Mouse (Mus musculus) adrenal gland, adult (tissue): ENCODE results near the gene Rab11fip3.

Experiments
- DNase-seq, 2 experiments: peaks; one replicate each; pipeline ENCODE4 v3.0.0; 2022 to 2023; ENCODE audit warnings: low spot score in 1 of 2; ENCODE audit not compliant: inconsistent age in 2 of 2

The Rab11fip3 gene

DNA sequence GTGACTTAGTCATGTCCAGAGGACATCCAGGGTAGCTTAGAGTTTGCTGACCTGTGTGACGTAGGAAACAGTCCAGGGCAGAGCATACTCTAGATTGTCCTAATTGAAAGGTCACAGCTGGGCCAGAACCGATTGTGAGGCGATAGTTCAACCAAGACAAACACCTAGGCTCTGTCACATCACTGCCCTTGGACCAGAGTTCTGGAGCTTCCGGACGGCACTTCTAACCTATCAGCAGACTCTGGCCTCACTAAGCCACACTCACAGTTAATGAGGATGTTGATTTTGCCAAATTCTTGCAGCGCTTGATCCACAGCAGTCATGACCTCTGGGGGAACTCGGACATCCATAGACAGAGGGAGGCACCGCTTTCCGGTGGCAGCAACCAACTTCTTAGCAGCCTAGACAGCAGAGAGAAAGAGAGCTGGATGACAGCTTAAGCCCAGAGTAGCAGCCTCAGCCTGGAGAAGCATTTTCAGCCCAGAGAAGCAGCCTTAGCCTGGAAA, 17.8 kb upstream of the Rab11fip3 start:
- DNase-seq = no peak

DNA sequence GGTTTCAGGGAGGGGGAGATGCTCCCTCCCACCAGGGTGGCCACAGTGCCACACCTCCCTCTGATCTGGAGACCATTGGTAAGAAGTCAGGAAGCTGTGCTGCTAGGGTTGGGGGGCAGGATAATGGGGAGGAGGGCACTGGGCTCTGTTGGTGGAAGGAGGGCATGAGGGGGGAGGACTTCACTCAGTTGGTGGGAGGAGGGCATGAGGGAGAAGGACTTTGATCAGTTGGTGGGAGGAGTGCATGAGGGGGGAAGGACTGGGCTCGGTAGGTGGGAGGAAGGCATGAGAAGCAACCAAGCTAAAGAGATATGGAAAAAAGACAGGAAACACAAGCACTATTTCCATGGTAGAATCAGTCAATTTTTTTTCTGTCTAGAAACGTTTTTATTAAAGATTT, 11.5 kb upstream of the Rab11fip3 start:
- no peak for DNase-seq

DNA sequence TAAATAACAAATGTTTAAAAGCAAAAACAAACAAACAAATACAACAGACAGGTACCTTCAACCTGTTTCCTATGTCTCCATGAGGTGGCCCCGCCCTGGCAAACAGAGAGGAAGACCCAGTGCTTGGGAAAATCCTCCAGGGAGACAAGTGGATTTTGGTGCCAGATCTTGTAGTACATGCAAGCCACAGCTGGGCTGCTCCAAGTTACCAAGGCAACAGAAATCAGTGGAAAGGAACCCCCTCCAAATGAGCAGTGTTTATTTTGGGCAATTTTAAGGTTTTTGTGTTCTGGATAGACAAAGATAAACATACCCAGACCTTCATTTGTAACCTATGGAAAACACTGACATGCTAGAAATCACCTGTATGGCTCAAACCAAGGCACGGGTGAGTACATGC, 9.5 kb upstream of the Rab11fip3 start:
- DNase-seq = no peak

DNA sequence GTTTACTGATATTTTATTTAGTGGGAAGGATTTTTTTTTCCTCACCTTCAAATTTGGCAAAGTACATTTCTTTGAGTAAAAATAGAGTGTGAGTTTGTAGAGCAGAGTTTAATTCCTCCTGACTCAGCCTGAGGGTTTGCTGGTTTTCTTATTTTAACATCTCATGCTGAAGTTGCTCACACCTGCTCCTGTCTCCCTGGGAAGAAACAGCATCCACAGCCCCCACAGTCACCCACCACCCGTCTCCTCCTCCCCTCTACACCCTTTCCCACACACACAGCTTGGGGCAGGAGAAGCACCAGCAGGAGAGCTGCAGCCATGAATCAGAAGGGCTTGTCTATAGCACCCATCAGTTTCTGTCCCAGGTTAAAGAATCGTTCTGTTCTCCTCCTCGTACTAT, 5.9 kb upstream of the Rab11fip3 start:
- no peak for DNase-seq

DNA sequence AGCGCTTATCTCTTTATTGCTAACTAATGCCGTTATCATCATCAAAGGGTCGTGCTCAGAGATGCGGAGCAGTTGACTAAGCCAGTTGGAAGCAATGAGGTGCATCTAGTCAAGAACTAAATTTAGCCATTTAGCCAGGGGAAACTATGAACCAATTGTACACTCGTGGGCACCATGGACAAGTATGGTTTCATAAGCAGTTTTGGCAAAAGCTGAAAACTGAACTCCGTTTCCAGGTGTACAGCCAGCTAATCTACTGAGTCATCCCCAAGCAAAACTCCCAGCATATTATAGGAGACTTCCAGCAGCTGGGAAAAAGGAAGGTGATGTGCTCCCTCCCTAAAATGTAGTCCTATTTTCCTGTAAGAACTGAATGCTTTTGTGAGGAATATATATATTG, 781 bp upstream of the Rab11fip3 start:
- no peak for DNase-seq

DNA sequence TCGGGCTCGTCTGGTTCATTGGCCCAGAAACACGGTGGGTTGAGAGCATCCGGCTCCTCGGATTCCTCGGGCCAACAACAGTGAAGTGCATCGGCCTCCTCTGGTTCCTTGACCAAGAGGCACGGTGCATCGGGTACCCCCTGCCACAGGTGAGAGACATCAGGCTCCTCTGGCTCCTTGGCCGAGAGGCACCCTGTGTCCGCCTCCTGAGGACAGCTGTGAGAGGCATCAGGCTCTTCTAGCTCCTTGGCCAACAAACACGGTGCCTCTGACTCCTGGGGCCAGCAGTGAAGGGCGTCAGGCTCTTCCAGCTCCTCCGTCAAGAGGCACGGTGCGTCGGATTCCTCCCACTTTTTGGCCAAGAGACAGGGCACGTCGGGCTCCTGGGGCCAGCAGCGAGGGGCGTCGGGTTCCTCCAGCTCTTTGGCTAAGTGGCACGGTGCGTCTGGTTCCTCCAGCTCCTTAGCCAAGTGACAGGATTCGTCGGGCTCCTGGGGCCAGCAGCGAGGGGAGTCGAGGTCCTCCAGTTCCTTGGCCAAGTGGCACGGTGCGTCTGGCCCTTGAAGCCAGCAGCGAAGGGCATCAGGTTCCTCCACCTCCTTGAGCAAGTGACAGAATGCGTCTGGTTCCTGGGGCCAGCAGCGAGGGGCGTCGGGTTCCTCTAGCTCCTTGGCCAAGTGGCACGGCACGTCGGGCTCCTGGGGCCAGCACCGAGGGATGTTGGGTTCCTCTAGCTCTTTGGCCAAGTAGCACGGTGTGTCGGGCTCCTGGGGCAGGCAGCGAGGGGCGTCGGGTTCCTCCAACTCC, 1.1 kb downstream of the Rab11fip3 start:
- peak in 1 of 2 experiments; percentile 21 for DNase-seq

DNA sequence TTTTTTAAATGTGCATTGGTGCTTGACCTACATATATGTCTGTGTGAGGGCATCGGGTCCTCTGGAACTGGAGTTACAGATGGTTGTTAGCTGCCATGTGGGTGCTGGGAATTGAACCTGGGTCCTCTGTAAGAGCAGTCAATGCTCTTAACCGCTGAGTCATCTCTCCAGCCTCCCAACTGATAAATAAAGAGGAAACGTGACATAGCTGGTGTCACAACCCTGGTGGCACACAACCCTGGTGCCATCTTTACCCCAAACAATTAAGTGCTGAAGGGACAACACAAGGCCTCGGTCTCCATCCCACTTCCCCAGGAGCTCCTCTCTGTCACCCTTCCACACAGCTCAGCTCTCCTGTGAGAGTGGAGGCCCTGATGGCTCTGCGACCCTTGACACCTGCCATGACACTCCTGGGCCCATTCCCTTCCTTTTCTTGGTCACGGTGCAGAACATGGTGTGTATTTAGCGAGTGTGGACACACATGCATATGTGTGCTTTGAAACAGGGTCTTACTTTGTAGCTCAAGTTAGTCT, 2.8 kb downstream of the Rab11fip3 start:
- no peak for DNase-seq

DNA sequence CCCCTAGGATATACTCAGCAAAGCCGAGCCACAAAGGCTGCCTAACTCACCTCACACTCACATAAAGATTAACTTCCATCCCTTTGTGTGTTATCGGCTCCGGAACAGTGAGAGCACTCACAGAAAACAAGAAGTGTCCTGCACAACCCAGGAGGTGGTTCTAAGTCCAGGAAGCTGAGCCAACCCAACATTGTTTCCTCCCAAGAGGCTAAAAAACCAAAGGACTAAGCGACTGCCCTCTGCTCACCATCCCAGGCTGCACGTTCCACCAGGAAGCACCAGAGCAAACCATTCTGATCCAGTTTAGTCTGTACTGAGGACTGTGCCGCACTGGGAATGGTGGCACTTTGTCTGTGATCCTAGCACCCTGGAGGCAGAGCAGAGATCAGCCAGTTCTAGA, 4.4 kb downstream of the Rab11fip3 start:
- DNase-seq = no peak

DNA sequence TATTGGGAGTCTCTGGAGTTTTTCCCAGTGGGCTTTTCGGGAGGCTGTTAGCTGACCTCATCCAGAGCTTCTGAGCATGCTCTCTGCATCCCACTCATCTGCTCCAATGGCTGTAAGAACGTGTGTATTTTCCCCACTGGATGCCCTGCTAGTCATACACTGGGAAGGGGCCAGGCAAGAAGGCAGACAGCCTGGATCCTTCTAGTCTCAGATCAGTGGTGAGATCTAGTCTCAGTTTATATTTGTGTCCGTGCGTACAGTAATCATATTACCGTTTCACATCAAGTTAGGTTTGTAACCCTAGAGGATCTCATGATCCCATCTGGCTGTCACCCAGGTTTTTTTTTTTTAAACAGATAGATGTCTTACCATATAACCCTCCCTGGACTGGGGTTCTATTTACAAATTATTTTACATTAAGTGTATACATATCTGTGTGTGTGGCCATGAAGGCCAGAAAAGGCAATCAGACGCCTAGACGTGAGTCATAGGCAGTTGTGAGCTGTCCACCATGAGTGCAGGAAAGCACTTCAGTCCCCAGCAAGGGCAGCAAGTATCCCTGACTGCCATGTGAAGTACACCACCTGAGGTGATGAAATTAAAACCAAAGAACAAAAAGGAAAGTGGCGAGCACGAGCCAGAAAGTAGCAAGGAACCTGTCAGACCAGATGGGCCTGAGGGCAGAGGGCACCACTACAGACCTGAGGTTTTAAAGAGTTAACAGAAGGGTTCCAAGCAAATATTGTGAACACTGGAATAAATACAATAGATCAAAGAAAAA, 11.4 kb downstream of the Rab11fip3 start:
- DNase-seq = no peak

DNA sequence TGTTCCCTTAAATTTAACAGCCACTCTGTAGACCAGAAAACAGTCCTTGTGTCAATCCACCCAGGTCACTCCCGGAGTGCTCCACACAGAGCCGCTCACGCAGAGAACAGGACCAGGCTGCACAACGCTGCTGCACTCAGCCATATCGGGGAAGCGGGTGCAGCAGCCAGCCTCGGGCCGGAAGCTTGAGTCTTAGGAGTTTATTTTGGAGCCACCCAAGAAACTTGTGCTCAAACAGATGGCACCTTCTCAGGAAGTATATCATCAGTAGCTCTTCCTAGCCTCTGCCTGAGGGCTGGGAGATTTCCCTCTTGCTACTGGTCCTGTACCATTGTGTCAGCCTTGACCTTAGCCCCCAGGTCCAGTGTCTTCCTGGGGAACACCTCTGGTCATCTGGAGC, 12.1 kb downstream of the Rab11fip3 start:
- no peak for DNase-seq

DNA sequence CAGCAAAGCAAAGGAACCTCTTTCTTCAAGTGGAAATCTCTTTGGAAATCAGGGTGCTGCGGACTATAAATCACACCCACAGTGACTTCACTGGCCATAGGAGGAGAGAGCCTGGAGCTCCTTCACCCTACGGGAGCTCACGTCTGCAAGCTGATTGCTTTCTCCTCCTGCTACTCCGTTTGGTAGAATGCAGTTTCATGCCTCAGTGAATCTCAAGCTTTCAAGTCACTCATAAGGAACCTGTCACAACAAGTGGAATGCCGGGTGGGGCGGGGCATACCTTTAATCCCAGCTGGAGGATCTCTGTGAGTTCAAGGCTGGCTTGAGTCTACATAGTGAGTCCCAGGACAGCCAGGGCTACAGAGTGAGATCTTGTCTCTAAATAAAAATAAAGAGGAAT, 14.2 kb downstream of the Rab11fip3 start:
- no peak for DNase-seq

DNA sequence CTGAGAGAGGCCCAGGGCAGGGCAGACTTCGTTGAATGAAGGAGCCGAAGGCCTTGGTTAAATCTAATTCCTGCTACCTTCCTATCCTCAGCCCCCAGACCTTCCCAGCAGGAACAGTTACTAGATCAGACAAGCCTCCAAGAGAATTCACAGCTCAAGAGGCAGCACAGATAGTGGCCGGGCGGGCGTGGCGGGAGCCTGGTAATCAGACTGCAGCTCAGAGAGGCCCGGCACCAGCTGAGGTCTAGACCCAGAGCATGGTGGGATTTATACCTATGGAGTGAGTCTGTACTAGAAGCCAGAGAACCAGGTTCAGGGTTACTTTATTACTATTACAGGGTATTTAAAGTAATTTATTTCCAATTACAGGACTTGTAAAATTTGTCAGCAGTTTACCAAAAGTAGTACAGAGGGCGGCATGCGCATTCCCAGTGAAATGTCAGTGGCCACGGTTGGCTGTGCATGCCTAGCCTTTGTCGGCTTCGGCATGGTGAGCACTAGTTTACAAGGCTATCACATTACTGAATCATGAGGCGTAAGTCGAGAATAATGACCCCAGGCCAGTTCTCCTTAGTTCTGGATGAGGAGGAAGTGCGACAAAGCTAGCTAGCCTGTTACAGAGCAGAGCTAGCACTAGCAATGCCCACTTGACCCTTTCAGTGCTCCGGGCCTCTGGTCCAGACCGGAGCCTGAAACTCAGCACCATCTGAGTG, 15.1 kb downstream of the Rab11fip3 start:
- DNase-seq = no peak

DNA sequence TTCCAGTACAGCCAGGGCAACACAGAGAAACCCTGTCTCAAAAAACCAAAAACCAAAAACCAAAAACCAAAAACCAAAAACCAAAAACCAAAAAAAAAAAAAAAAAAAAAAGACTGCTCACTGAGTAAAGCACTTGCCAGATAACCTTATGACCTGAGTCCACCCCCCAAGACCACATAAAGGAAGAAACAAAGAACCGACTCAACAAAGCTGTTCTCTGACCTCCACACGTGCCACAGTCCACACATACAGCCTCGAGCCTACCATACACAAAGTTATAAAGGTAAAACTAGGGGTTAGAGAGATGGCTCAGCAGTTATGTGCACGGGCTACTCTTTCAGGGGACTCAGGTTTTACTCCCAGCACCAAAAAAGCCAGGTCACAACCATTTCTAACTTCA, 16.6 kb downstream of the Rab11fip3 start:
- no peak for DNase-seq

DNA sequence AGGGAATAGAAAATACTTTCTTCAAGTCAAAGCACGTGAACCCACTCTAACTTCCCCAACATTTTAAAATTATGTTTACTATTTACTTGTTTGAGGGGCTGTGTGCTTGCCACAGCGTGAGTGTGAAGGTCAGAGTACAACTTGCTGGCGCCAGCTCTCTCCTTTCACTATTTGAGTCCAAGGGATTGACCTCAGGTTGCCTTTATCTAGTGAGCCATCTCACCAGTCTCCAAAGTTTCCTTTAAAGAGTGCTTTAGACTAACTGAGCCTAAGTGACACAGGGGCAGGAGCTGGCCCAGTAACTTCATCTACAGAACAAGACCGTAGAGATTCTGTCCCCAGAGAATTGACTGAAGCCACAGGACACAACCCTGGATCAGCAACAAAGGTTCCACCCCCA, 17.3 kb downstream of the Rab11fip3 start:
- no peak for DNase-seq

DNA sequence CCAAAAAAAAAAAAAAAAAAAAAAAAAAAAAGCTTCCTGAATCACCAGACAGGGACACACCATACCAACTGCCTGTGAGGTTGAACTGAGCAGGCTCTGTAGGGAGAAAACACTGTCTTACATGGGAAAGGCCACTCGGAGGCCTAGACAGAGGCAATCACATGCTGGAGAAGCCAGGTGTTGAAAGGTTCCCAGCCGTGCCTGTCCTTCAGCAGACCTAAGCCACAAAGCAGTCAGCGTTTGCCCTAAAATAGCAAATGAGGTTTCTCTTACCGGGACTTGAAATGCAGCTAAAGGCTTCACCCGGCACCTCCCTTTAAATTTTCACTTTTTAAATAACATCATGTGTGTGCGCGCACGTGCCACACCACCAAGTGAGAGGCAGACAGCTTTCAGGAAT, 21.2 kb downstream of the Rab11fip3 start:
- no peak for DNase-seq

DNA sequence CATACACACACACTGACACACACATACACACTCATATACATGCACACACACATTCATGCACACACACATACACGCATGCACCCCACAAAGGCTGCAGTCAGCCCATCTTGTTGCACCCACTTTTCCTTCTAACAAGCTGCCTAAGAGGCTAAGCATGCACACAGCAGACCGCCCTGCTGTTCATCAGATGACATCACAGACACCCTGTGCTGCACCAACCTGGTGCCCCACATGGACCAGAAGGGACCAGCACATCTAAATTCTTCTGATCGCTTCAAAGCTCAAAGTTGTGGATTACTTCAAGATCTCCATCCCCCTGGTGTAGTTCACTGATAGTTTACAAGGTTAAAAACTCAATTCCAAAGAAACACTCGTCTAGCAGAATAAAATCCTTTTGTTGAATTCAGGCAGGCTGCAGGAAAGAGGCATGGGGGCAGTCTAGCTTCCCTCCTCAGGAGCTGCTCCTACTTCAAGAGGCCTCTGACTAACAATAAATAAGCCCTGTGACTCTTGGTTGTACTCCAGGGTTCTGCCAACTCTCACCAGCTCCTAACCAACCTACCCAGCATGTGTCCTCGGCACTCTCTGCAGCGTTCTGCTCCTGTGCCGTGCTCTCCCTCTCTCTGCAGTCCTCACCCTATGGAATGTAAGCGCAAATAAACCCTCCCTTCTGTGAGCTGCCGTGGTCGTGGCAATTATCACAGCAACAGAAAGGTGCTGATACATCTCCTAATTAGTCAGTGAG, 22.9 kb downstream of the Rab11fip3 start:
- no peak for DNase-seq

DNA sequence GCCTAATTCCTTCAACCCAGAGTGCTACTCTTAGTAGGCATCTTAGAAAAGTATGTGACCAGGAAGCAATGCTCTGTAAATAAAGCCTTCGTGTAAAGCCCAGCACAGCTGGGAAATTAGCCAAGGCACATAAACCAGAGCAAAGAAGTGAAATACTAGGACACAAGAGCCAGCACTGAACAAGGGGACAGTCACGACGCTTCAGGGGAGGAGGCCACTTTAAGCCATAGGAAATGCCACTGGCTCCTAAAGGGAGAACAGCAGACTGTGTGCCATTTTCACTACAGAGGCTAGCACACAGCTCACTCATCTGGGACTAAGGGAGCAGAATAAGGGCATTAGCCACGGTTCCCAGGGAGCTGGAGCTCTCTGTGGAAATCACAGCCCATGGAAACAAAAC, 24.1 kb downstream of the Rab11fip3 start:
- DNase-seq = no peak

DNA sequence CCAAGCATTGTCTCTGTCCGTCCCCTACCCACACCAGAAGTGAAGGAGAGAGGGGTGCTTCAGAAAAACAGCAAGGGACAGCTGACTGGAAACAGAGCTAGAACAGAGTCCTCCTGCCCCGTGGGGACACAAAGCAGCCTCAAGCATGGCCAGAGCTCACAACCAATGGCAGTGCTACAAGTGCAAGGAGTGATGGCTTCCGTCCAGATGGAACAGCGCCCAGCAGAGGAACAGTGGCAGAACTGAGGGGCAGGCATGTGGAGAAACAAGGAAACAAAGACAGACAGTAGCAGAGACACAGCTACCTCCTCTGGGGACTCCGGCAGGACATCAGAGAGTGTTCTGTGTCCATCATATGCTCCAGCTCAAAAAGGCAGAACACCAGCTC, 26.1 kb downstream of the Rab11fip3 start:
- peak; percentile 69 to 81 for DNase-seq

DNA sequence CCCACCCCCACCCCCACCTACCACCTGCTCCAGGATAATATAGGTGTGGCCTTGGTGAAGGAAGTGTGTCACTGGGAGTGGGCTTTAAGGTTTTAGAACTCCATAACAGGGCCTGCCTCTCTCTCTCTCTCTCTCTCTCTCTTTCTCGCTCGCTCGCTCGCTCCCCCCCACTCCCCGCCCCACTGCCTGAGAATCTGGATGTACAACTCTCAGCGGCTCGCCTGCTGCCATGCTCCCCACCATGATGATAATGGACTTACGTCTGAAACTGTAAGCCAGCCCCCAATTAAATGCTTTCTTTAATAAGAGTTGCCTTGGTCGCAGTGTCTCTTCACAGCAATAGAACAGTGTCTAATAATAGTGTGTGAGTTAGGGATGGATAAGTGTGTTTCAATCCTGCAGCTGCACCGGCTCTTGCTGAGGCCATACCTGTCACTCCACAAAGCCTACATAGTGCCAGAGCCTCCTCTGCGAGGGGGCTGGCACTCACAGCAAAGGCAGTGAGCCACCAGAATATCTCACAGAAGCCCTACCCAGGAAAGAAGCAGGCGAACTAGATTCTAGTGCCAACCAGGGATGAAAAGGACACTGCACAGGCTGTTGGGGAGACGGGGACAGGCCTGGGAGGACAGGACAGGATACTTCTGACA, 26.6 kb downstream of the Rab11fip3 start:
- no peak for DNase-seq

DNA sequence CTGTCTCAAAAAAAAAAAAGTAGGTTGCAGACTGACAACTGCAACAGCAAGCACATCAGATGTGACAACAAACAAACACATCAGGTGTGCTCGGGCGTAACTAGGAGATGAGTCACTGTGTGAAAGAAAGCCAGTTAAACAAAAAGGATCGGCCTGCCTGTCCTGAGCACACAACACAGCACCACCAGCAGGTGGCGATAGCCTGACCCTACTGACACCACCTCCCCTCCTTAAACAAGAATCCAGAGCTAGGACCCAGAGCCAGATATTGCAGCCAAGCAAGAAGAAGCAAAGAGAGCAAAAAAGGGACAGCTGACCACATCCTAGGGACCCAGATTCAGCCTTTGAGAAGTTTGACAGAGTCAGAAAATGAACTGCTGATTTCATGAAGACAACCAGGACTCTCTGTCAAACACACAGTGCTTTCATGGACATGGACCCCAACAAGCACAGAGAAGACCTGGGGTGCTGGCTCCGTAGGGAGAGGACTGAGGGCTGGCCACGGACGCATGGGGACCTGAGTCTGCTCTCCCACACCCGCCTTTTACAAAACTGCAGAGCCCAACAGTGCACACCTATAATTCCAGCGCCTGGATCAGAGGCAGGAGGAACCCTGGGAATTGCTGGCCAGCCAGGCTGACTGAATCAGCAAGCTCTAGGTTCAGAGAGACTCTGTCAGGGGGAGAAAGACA, 28.1 kb downstream of the Rab11fip3 start:
- peak; percentile 39 to 70 for DNase-seq
